Mouse (Mus musculus): ENCODE measurements around the gene Btnl2. TPM values are rescaled to one million over a fixed set of nuclear protein-coding genes. Genes with fewer than 3 reads are reported as not detected.
A peak's percentile ranks its signal among the peaks of the same experiment; 100 is the strongest.

Gene Btnl2
- polyA plus RNA-seq, 1 experiment from 2014 or later = 0.14 TPM

DNA sequence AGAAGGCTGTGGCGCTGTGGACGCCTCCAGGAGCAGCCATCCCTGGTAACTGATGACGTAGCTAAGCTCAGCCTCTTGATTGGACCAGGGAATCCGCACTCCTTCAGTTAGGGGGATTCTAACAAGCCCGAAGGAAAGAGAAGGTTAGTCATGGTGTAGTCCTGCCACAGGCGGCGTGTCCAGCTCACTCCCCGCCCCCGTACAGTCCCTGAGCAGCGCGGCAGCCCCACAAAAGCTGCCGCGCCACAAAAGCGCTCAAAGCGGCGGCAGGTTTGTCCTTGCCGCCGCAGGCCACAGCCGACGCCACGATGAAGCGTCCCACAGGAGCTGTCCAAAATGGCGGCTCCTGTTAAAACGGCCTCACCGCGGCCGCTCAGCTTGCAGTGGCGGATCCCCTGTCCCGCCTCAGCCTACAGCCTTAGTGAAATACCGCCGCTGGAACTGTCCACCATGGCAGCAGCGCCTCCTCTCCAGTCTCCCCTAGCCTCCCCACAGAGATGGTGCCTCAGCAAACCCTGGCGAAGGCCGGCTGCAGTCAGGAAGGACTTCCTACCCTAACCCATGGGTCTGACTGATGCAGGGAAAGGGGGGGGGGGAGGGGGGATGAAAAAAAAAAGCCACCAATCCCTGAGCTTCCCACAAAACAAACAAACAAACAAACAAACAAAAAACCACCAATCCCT, 44.2 kb downstream of the Btnl2 start, which contains the start of gene BC051142:
TSS of gene BC051142 (plus strand) at position 110 of the 683 bp plus-strand sequence.
- H3K27ac ChIP-seq = no peak within 1 kb of the TSS
- H3K79me2 ChIP-seq (ENCODE audit: inconsistent target) = no peaks in the 10 kb centered on the region
- H3K4me3 ChIP-seq (ENCODE audit: inconsistent target) = peak within 1 kb of the TSS; percentile 10; the same call in 1 of the 2 replicates
- no peaks in the 10 kb centered on the region for H3K36me3 ChIP-seq (ENCODE audit: inconsistent target)
- WGBS (ENCODE audit: missing documents) = 3% methylated on average over 32 of the region's 34 CpGs

DNA sequence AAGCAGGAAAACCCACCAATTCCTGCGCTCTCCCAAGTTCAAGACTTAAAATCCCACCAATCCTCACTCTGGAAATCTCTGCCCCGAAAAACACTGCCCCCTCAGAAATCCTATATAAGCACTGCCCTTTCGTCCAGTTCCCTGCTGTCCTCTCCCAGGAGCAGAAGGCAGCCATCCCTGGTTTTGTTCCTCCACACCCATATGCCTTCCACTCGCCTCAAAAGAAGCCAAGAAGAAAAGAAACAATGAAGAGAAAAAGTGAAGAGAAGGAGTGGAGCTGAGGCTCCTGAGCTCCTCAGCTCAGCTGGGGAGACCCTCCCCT, 44.7 kb downstream of the Btnl2 start:
- no peaks in the 10 kb centered on the region for H3K36me3 ChIP-seq (ENCODE audit: inconsistent target)
- no peak overlapping the region; the same call in 1 of the 2 replicates for H3K4me3 ChIP-seq (ENCODE audit: inconsistent target)
- 80% methylated on average over 4 of the region's 4 CpGs for WGBS (ENCODE audit: missing documents)
- no peaks in the 10 kb centered on the region for H3K79me2 ChIP-seq (ENCODE audit: inconsistent target)
- H3K27ac ChIP-seq = no peak overlapping the region

DNA sequence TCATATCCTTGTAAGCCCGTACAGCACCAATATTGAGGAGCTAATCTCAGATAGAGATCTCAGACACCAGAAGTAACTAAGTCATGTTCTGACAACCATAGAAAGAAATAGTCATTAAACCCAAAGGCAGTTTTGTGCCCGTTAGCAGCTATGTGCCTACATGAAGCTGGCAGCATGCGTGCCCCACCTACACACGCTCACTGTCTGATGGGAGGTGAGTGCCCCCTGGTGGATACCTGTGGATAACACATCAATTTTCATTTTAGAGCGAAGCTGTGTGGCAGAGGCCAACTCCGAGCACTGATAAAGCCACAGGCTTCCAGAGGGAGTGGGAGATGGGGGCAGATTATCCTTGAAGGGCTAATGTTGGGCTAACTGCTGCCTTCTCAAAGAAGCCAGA, 56.5 kb downstream of the Btnl2 start:
- Histone ChIP-seq H3K27ac (no peak overlapping the region), H3K36me3 (ENCODE audit: inconsistent target) (no peaks in the 10 kb centered on the region), H3K4me3 (ENCODE audit: inconsistent target) (no peak overlapping the region), H3K79me2 (ENCODE audit: inconsistent target) (no peaks in the 10 kb centered on the region)
- WGBS (ENCODE audit: missing documents) = 26% methylated on average over 6 of the region's 6 CpGs

Other genes starting within 250 kb of the Btnl2 start
- 19.1 to 57.0 TPM (median 47.3 TPM) in 3 replicates for gene H2-DMa, start 235.3 kb upstream of the Btnl2 start, polyA plus RNA-seq (2018)
- gene Brd2, start 232.2 kb upstream of the Btnl2 start, polyA plus RNA-seq (2018) = 130 to 435 TPM (median 155 TPM) in 3 replicates
- gene H2-DMb2, start 211.5 kb upstream of the Btnl2 start, polyA plus RNA-seq (2018) = 1.2 to 2.2 TPM (median 1.8 TPM) in 3 replicates
- 26.4 to 54.6 TPM (median 34.2 TPM) in 3 replicates for gene H2-DMb1, start 201.8 kb upstream of the Btnl2 start, polyA plus RNA-seq (2018)
- gene Tap1, start 167.3 kb upstream of the Btnl2 start, polyA plus RNA-seq (2018) = 42.0 to 121 TPM (median 79.2 TPM) in 3 replicates
- gene Psmb9, start 167.1 kb upstream of the Btnl2 start, polyA plus RNA-seq (2018) = 38.9 to 88.0 TPM (median 49.9 TPM) in 3 replicates
- 147 to 329 TPM (median 288 TPM) in 3 replicates for gene Psmb8, start 157.1 kb upstream of the Btnl2 start, polyA plus RNA-seq (2018)
- 26.1 to 58.7 TPM (median 37.6 TPM) in 3 replicates for gene Tap2, start 151.3 kb upstream of the Btnl2 start, polyA plus RNA-seq (2018)
- 0.15 to 0.41 TPM (median 0.33 TPM) in 3 replicates for gene H2-Ob, start 115.9 kb upstream of the Btnl2 start, polyA plus RNA-seq (2018)
- gene H2-Ab1, start 97.1 kb upstream of the Btnl2 start, polyA plus RNA-seq (2018) = 88.0 to 180 TPM (median 145 TPM) in 3 replicates
- gene H2-Aa, start 67.0 kb upstream of the Btnl2 start, polyA plus RNA-seq (2018) = 116 to 315 TPM (median 141 TPM) in 3 replicates
- gene H2-Eb1, start 49.0 kb upstream of the Btnl2 start, polyA plus RNA-seq (2018) = 73.4 to 224 TPM (median 73.4 TPM) in 3 replicates
- 0.08 to 0.53 TPM (median 0.17 TPM) in 3 replicates for gene H2-Eb2, start 29.2 kb upstream of the Btnl2 start, polyA plus RNA-seq (2018)
- not detected in 3 replicates for gene Btnl1, start 22.3 kb downstream of the Btnl2 start, polyA plus RNA-seq (2018)
- gene BC051142, start 44.0 kb downstream of the Btnl2 start, polyA plus RNA-seq (2018) = 0.40 TPM in 1 of 3 replicates, not detected in the others
- 0.16 TPM in 1 of 3 replicates, not detected in the others for gene Btnl4, start 122.5 kb downstream of the Btnl2 start, polyA plus RNA-seq (2018)
- 0.09 to 0.27 TPM in 2 of 3 replicates, not detected in the other for gene Btnl6, start 162.5 kb downstream of the Btnl2 start, polyA plus RNA-seq (2018)
- gene Notch4, start 209.4 kb downstream of the Btnl2 start, polyA plus RNA-seq (2018) = 0.08 to 0.30 TPM (median 0.11 TPM) in 3 replicates
- 124 to 167 TPM (median 152 TPM) in 3 replicates for gene Gpsm3, start 235.0 kb downstream of the Btnl2 start, polyA plus RNA-seq (2018)
- 44.7 to 64.2 TPM (median 45.7 TPM) in 3 replicates for gene Pbx2, start 236.4 kb downstream of the Btnl2 start, polyA plus RNA-seq (2018)
- gene Ager, start 243.0 kb downstream of the Btnl2 start, polyA plus RNA-seq (2018) = 0.22 to 0.38 TPM (median 0.27 TPM) in 3 replicates
- gene Rnf5, start 248.9 kb downstream of the Btnl2 start, polyA plus RNA-seq (2018) = 45.1 to 50.3 TPM (median 47.5 TPM) in 3 replicates
- 67.5 to 77.3 TPM (median 76.0 TPM) in 3 replicates for gene Agpat1, start 249.4 kb downstream of the Btnl2 start, polyA plus RNA-seq (2018)